Mouse (Mus musculus): ENCODE measurements around the gene Smim22. TPM values are rescaled to one million over a fixed set of nuclear protein-coding genes. Genes with fewer than 3 reads are reported as not detected.

Gene Smim22
- polyA plus RNA-seq, 1 experiment from 2014 or later: not detected

DNA sequence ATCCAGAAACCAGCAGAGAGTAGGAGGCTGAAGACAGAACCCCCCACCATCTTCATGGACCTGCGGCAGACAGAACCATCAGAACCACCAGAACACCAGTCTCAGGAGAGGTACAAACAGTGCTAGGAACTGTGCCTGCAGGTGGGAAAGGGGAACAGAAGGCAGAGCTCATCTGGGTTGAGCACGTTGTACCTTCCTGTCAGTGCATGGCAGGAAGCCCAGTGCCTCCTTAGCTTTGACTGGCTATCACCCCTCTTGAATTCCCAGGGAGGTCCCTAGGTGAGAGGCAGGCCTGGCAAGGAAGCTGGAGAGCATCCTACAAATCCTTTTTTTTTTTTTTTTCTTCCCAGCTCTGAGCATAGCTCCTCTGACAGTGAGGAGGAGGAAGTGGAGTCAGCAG, 30.9 kb upstream of the Smim22 start:
- no peak overlapping the region for H3K4me3 ChIP-seq
- ATAC-seq (ENCODE audit: low FRiP score, low read depth): no peak
- no peaks in the 10 kb centered on the region for H3K36me3 ChIP-seq
- H3K4me1 ChIP-seq: no peaks in the 10 kb centered on the region
- H3K9ac ChIP-seq (replicated peaks): no peak overlapping the region
- H3K27ac ChIP-seq (replicated peaks): no peak overlapping the region
- 84% methylated on average over 2 of the region's 2 CpGs for whole genome bisulfite sequencing
- no peaks in the 10 kb centered on the region for H3K9me3 ChIP-seq
- no peaks in the 10 kb centered on the region for H3K27me3 ChIP-seq
- no peak overlapping the region for H3K4me2 ChIP-seq (replicated peaks)

DNA sequence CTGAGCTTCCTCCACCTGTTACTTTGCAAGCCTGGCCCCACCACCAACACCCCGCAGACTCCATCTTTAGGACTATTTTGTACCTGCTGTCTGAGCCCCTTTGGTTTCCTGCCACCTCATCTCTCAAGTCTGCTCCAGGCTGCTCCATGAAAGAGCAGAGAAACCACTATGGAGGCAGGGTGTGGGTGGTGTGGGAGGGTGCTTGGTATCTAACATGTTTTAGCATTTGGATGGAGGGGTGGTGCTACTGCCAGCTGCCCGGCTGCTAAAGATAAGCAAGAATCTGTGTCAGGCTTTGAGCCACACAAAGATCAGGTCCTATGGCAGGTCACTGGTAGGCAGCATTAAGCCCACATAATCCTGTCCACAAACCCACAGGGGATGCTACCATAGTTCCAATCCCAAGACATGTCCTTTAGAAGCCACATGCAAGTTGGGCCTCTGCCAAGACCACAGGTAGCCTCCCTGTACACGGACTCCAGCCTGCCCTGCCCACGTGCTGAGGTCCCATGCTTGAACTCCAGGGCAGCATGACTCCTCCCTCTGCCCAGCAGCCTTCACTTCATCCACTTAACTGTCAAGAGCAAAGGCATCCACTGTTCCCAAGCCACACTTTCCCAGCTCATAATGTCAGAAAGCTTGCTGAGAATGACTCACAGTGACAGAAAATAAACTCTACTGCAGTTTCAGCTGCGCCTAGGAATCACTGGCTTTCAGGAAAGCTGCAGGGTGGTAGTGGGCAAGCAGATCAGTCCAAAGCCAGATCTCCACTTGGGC, 28.6 kb upstream of the Smim22 start:
- Histone ChIP-seq H3K4me3 (no peak overlapping the region), H3K9me3 (no peaks in the 10 kb centered on the region), H3K27me3 (no peaks in the 10 kb centered on the region), H3K27ac (replicated peaks) (no peak overlapping the region), H3K36me3 (no peaks in the 10 kb centered on the region), H3K4me2 (replicated peaks) (no peak overlapping the region), H3K4me1 (no peaks in the 10 kb centered on the region), H3K9ac (replicated peaks) (no peak overlapping the region)
- no peak for ATAC-seq (ENCODE audit: low FRiP score, low read depth)
- WGBS: 63% methylated on average over 5 of the region's 5 CpGs

DNA sequence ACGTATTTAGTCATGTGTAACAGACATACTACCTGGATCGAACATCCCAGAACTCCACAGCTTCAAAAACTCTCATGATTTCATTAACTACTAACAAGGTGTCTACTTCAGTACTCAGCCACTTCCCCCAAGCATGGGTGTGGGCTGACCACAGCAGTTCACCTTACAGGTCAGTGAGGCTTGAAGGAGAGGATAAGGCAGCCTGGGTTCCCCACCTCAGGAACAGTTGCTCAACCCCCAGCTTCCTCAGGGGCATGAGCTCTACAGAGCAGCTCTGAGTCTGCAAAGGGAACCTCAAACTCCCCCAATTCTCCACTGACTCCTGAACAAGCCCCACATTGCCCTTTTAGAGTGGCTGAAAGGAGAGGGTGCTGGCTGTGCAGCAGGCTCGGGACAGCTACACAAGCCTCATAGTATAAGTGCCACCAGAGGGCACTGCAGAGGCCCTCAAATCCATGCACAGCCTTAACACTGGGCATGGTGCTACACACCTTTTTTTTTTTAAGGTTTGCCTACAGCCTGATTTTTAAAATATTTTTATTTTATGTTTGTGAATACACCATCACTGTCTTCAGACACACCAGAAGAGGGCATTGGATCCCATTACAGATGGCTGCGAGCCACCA, 27.2 kb upstream of the Smim22 start:
- no peaks in the 10 kb centered on the region for H3K27me3 ChIP-seq
- no peak overlapping the region for H3K27ac ChIP-seq (replicated peaks)
- ATAC-seq (ENCODE audit: low FRiP score, low read depth): 0 out of 2 replicates have a peak, but pooled peaks have one; percentile 23
- WGBS: 77% methylated on average over 4 of the region's 4 CpGs
- no peak overlapping the region for H3K4me2 ChIP-seq (replicated peaks)
- no peak overlapping the region for H3K9ac ChIP-seq (replicated peaks)
- H3K9me3 ChIP-seq: no peaks in the 10 kb centered on the region
- H3K4me3 ChIP-seq: no peak overlapping the region
- no peaks in the 10 kb centered on the region for H3K36me3 ChIP-seq
- no peaks in the 10 kb centered on the region for H3K4me1 ChIP-seq

DNA sequence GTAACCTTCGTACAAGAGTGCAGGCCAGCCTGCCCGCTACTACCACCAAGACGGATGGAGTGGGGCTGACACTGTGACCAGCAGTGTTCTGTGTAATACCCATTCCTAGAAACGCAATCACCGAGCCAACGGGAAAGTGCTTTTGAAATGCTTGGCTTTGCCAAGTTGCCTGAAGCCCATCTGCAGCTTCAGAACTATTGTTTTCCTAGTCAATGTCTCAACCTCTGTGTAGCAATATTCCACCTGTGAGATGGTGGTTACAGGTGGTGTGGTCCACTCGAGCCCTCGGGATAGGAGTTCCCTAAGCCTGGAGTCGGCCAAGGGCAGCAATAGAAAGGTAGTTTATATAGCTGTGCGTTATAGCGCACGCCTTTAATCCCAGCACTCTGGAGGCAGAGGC, 22.4 kb upstream of the Smim22 start:
- no peaks in the 10 kb centered on the region for H3K36me3 ChIP-seq
- WGBS: 93% methylated on average over 12 of the region's 12 CpGs
- H3K4me1 ChIP-seq: no peaks in the 10 kb centered on the region
- no peaks in the 10 kb centered on the region for H3K9me3 ChIP-seq
- H3K27me3 ChIP-seq: no peaks in the 10 kb centered on the region
- H3K9ac ChIP-seq (replicated peaks): no peak overlapping the region
- no peak overlapping the region for H3K4me2 ChIP-seq (replicated peaks)
- no peak overlapping the region for H3K27ac ChIP-seq (replicated peaks)
- ATAC-seq (ENCODE audit: low FRiP score, low read depth): no peak
- H3K4me3 ChIP-seq: no peak overlapping the region

DNA sequence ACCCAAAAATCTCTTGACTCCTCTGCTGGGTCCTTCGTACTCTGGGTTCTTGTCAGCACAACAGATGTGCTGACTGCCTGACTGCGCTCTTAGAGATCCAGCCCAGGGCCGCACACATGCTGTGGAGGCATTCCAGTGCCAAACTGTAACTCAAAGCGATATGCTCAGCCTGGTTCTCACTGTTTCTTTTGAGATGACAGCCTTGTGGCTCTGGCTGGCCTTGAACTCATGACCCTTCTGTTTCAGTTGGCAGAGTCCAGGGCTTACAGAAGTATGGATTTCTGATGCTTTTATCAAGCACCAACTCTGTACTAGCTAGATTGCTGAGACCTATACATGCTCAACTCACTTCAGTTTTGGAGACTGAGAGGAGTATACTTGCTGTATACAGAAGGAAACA, 13.8 kb upstream of the Smim22 start:
- H3K9ac ChIP-seq (replicated peaks): no peak overlapping the region
- H3K4me1 ChIP-seq: no peaks in the 10 kb centered on the region
- H3K27me3 ChIP-seq: no peaks in the 10 kb centered on the region
- H3K36me3 ChIP-seq: no peaks in the 10 kb centered on the region
- no peak for ATAC-seq (ENCODE audit: low FRiP score, low read depth)
- WGBS: 81% methylated on average over 4 of the region's 4 CpGs
- H3K9me3 ChIP-seq: no peaks in the 10 kb centered on the region
- no peak overlapping the region for H3K27ac ChIP-seq (replicated peaks)
- H3K4me3 ChIP-seq: no peak overlapping the region
- no peak overlapping the region for H3K4me2 ChIP-seq (replicated peaks)

DNA sequence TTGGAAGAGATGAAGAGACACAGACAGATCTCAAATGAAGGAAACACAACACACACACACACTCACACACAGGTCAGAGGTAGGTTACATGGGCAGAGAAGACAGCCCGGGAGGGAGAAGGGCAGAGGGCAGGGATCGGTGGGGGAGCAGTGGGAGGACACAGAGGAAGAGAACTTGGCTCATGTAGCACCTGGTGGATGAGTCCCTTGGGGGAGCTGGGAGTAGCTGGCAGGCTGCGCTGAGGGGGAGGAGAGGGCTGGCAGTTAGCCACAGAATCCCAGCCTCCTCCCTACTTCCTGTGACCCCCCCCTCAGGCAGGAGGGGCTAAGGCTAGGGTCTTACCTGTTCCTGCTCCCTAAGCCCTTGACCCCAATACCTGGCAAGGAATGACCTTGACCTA, 9.5 kb upstream of the Smim22 start, which contains the start of gene Sept12:
Gene Sept12, minus strand, starts transcription at position 300 of the 400 bp plus-strand sequence.
- Histone ChIP-seq H3K9ac (replicated peaks) (no peak within 1 kb of the TSS), H3K9me3 (no peaks in the 10 kb centered on the region), H3K27ac (replicated peaks) (no peak within 1 kb of the TSS), H3K4me2 (replicated peaks) (no peak within 1 kb of the TSS), H3K36me3 (no peaks in the 10 kb centered on the region), H3K27me3 (no peaks in the 10 kb centered on the region), H3K4me1 (no peaks in the 10 kb centered on the region), H3K4me3 (no peak within 1 kb of the TSS)
- no peak for ATAC-seq (ENCODE audit: low FRiP score, low read depth)
- 64% methylated on average over 3 of the region's 3 CpGs for WGBS

DNA sequence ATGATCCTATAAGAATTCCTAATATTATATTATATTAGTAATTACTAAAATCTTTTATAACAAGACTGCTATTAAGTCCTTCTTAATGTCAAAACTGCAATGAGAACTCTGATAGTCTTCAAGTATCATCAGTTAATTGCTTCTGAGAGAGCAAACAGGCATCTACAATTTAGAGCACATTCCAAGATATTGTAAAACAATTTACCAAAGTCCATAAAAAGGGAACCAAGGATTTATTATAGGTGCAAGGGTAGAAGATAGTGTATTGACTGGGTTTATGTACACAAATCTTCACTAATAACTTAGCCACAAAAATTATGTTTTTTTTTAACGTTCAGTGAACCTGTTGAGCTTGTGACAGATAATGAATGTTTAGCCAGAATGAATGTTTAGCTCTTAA, 8.1 kb upstream of the Smim22 start:
- ATAC-seq (ENCODE audit: low FRiP score, low read depth): no peak
- Histone ChIP-seq H3K4me1 (no peaks in the 10 kb centered on the region), H3K27me3 (no peaks in the 10 kb centered on the region), H3K9ac (replicated peaks) (no peak overlapping the region), H3K36me3 (no peaks in the 10 kb centered on the region), H3K4me3 (no peak overlapping the region), H3K9me3 (no peaks in the 10 kb centered on the region), H3K27ac (replicated peaks) (no peak overlapping the region), H3K4me2 (replicated peaks) (no peak overlapping the region)
- 87% methylated on average over 1 of the region's 1 CpGs for WGBS

DNA sequence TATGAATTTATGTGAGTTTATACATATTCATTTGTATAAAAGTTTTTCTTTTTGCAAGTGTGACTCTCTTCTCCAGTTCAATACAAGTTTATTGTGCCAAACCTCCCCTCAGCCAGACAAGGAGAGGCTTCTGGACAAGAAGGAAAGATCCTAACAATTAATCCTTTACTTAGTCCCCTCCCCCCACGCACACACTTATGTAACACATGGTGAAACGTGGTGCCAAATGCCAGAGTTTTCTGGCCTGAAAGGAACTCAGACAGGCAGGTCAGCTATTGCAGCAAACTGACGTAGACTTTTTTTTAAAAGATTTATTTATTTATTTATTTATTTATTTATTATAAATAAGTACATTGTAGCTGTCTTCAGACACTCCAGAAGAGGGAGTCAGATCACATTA, 6.5 kb upstream of the Smim22 start:
- Histone ChIP-seq H3K27ac (replicated peaks) (no peak overlapping the region), H3K27me3 (no peaks in the 10 kb centered on the region), H3K36me3 (no peaks in the 10 kb centered on the region), H3K4me2 (replicated peaks) (no peak overlapping the region), H3K9me3 (no peaks in the 10 kb centered on the region), H3K9ac (replicated peaks) (no peak overlapping the region), H3K4me3 (no peak overlapping the region), H3K4me1 (no peaks in the 10 kb centered on the region)
- no peak for ATAC-seq (ENCODE audit: low FRiP score, low read depth)
- WGBS: 71% methylated on average over 3 of the region's 3 CpGs

DNA sequence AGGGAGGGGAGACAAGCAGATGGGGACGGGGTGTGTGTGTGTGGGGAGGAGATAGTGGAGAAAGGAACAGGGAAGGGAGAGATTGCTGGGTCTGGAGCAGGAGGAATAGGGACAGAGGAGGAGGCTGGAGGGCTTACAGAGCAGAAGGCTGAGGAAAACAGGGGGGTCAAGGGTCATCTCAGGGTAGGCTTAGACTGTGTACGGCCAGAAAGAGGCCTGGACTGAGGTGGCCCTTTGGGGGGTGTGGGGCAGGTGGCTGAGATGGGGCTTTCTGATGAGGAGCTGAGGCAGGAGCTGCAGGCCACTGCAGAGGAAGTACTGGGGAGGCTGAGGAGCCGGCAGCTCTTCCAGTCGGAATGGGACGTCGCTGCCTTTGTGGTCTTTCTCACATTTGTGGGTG, 404 bp downstream of the Smim22 start:
- no peak for ATAC-seq (ENCODE audit: low FRiP score, low read depth)
- Histone ChIP-seq H3K36me3 (peaks cover 13% of the 10 kb centered on the region), H3K4me1 (peaks cover 18% of the 10 kb centered on the region), H3K4me2 (replicated peaks) (no peak overlapping the region), H3K27ac (replicated peaks) (no peak overlapping the region), H3K9ac (replicated peaks) (no peak overlapping the region), H3K9me3 (no peaks in the 10 kb centered on the region), H3K27me3 (no peaks in the 10 kb centered on the region), H3K4me3 (no peak overlapping the region)
- 61% methylated on average over 6 of the region's 6 CpGs for WGBS

DNA sequence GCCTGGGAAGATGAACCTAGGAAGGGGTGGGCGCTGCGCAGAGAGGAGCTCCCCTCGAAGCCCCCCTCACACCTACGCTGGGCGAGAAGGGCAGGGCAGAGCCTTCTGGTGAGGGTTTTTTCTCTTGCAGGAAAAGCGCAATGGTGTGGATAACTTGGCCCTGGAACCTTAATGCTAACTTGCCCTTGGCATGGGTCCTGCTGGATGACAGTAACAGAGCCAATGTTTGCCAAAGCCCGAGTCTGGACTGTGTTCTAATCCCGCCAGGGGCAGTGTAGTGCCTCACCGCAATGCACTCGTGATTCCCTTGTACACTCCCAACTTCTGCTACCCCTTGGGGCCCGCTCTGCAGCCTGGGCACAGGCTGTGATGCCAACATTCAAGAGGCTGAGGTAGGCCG, 988 bp downstream of the Smim22 start:
- H3K36me3 ChIP-seq: peaks cover 13% of the 10 kb centered on the region
- no peak for ATAC-seq (ENCODE audit: low FRiP score, low read depth)
- no peaks in the 10 kb centered on the region for H3K9me3 ChIP-seq
- peaks cover 23% of the 10 kb centered on the region for H3K4me1 ChIP-seq
- no peak overlapping the region for H3K4me2 ChIP-seq (replicated peaks)
- no peak overlapping the region for H3K9ac ChIP-seq (replicated peaks)
- no peak overlapping the region for H3K27ac ChIP-seq (replicated peaks)
- 83% methylated on average over 12 of the region's 12 CpGs for WGBS
- no peaks in the 10 kb centered on the region for H3K27me3 ChIP-seq
- no peak overlapping the region for H3K4me3 ChIP-seq

DNA sequence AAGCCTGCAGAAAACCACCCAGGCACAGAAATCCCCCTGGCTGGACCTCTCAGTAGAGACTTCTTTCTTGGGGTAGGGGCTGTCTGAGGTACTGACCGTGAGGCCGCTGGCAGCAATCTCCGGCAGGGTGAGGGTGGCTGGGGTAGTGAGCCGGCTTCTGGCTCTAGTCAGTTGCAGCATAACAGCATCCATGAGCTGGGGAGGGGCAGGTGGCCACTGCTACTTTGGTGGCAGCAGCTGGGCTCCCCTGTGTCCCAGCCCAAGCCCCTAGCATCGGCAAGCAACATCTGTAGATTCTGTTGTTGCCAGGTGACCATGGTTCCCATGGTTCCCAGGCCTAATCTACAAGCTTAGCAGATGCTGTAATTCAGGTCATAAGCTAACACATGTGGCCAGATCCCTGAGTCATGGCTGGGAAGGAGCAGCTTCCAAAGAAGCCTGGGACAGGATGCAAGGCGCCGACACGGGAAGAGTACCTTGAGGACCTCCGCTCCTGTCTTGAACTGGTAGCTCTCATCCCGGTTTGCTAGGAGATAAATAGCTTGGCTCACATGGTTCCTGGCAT, 3.4 kb downstream of the Smim22 start:
- ATAC-seq (ENCODE audit: low FRiP score, low read depth): no peak
- no peaks in the 10 kb centered on the region for H3K9me3 ChIP-seq

DNA sequence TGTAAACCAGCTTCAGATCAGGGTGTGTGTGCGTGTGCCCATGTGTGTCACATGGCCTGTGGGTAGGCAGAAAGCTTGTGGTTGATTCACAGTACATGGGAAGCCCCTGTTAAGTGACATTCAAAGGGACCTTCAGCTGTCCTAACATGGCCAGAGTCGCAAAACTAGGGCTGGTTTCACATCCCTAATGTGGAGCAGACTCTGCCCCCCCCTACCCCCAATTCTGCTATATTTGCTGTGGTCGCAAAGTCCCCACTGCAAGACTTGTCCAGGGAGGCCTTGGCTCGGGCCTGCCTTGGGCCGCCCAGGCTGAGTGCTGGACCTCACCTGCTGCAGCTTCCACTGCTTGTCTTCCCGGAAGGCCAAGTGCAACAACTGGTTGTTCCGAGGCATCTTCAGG, 4.2 kb downstream of the Smim22 start:
- 83% methylated on average over 7 of the region's 7 CpGs for WGBS

More for the DNA sequence above, 3.4 kb downstream of the Smim22 start:
- Histone ChIP-seq H3K4me2 (replicated peaks) (no peak overlapping the region), H3K4me3 (no peak overlapping the region), H3K27me3 (no peaks in the 10 kb centered on the region), H3K9ac (replicated peaks) (0 out of 2 replicates have a peak overlapping the region, but pooled peaks have one; percentile 37), H3K36me3 (peaks cover 26% of the 10 kb centered on the region), H3K27ac (replicated peaks) (no peak overlapping the region), H3K4me1 (peaks cover 23% of the 10 kb centered on the region)
- WGBS: 88% methylated on average over 10 of the region's 10 CpGs

More for the DNA sequence above, 4.2 kb downstream of the Smim22 start:
- Histone ChIP-seq H3K4me2 (replicated peaks) (no peak overlapping the region), H3K9ac (replicated peaks) (no peak overlapping the region), H3K36me3 (peaks cover 34% of the 10 kb centered on the region), H3K4me3 (no peak overlapping the region), H3K27me3 (no peaks in the 10 kb centered on the region), H3K4me1 (peaks cover 23% of the 10 kb centered on the region), H3K9me3 (no peaks in the 10 kb centered on the region), H3K27ac (replicated peaks) (no peak overlapping the region)
- no peak for ATAC-seq (ENCODE audit: low FRiP score, low read depth)

Measured in midbrain, embryonic 12.5 days (tissue).